Mouse (Mus musculus) liver, adult 2 months (tissue): ENCODE results near the gene Fgfr2. TPM values are rescaled to one million over a fixed set of nuclear protein-coding genes. Genes with fewer than 3 reads are reported as not detected.

Experiments used
- DNase-seq: peaks from one replicate; pipeline ENCODE4 v3.0.0-alpha.2; 2011; ENCODE audit warnings: low read depth, low spot score; ENCODE audit errors: extremely low read depth
- H3K27ac ChIP-seq: fragments of 200-500 bp; replicated peaks from 2 replicates; pipeline ENCODE4 v1.5.1; 2012; ENCODE audit warnings: low read depth, mild to moderate bottlenecking, control low read depth, inconsistent platforms, low read length; ENCODE audit not compliant: insufficient read depth
- H3K27me3 ChIP-seq: fragments of 200-500 bp; 2 replicates; pipeline ENCODE4 v1.6.1; 2012; ENCODE audit warnings: mild to moderate bottlenecking, moderate library complexity, low read length, inconsistent platforms; ENCODE audit not compliant: control insufficient read depth, insufficient read depth
- H3K36me3 ChIP-seq: fragments of 200-500 bp; 2 replicates; pipeline ENCODE4 v1.6.1; 2012; ENCODE audit warnings: low read length, inconsistent platforms; ENCODE audit not compliant: control insufficient read depth, insufficient read depth
- H3K4me1 ChIP-seq: fragments of 200-500 bp; 2 replicates; pipeline ENCODE4 v1.6.1; 2011; ENCODE audit warnings: low read length; ENCODE audit not compliant: control insufficient read depth, insufficient read depth
- H3K4me3 ChIP-seq: fragments of 200-500 bp; 2 replicates; pipeline ENCODE4 v1.5.1; 2011; ENCODE audit warnings: low read depth, mild to moderate bottlenecking, control low read depth, low read length, moderate library complexity; ENCODE audit not compliant: insufficient read depth
- H3K79me2 ChIP-seq: fragments of 200-500 bp; 2 replicates; pipeline ENCODE4 v1.6.1; 2012; ENCODE audit warnings: inconsistent platforms, mild to moderate bottlenecking, low read length, moderate library complexity; ENCODE audit not compliant: control insufficient read depth, insufficient read depth
- H3K9ac ChIP-seq: fragments of 200-500 bp; 2 replicates; pipeline ENCODE4 v1.6.1; 2012; ENCODE audit warnings: low read depth, mild to moderate bottlenecking, control low read depth, inconsistent platforms, low read length
- CTCF ChIP-seq: fragments of 200-500 bp; IDR thresholded peaks from 2 replicates; pipeline ENCODE4 v1.5.1; 2011; ENCODE audit warnings: low read depth, low read length, control low read depth
- POLR2A ChIP-seq: fragments of 200-500 bp; IDR thresholded peaks from 2 replicates; pipeline ENCODE4 v1.6.1; 2011; ENCODE audit warnings: low read length, control low read depth; ENCODE audit not compliant: insufficient read depth; ENCODE audit errors: extremely low read depth
- WGBS: fragments of 180-500 bp; shearing (Covaris S2); methylation state at CpG from one replicate; pipeline ENCODE4 v1.1.7; 2018; 5-methylcytosine and 5-hydroxymethylcytosine counted together
- polyA plus RNA-seq: library from polyadenylated mRNA; depleted of rRNA; stranded (reverse); fragments of >200 nt; gene quantifications from 2 replicates; pipeline ENCODE4 v1.2.3, GENCODE M21; 2012
- total RNA-seq: library from RNA; depleted of rRNA; stranded (reverse); fragments of >200 nt; gene quantifications from 2 replicates; pipeline ENCODE4 v1.2.3, GENCODE M21; 2014

Gene Fgfr2
- total and polyA plus RNA-seq, 2 experiments: 16.7 to 35.2 TPM

- no peak overlapping the region for H3K4me3 ChIP-seq
- no peak for TF ChIP-seq CTCF
- TF ChIP-seq POLR2A: no peak
- no peak overlapping the region for H3K27ac ChIP-seq
- H3K79me2 ChIP-seq: no peaks in the 10 kb centered on the region
- no peaks in the 10 kb centered on the region for H3K36me3 ChIP-seq
- H3K4me1 ChIP-seq: no peaks in the 10 kb centered on the region
- WGBS: 67% methylated on average over 5 of the region's 5 CpGs
- H3K27me3 ChIP-seq: no peaks in the 10 kb centered on the region
- H3K9ac ChIP-seq: no peak overlapping the region
- no peak for DNase-seq
These were observed 1109.2 kb downstream of the Fgfr2 start for GRCm38 (mm10) chr7:132013970-132014369.

GRCm38 (mm10) chr7:132012969-132013679, 1110.0 kb downstream of the Fgfr2 start:
- no peak for DNase-seq
- Histone ChIP-seq H3K4me3 (no peak overlapping the region), H3K79me2 (no peaks in the 10 kb centered on the region), H3K36me3 (no peaks in the 10 kb centered on the region), H3K27ac (no peak overlapping the region), H3K4me1 (no peaks in the 10 kb centered on the region), H3K9ac (no peak overlapping the region), H3K27me3 (no peaks in the 10 kb centered on the region)
- WGBS: 26% methylated on average over 1 of the region's 1 CpGs
- TF ChIP-seq CTCF (no peak), POLR2A (no peak)

GRCm38 (mm10) chr7:132009002-132009401, 1114.1 kb downstream of the Fgfr2 start:
- DNase-seq: no peak
- Histone ChIP-seq H3K9ac (no peak overlapping the region), H3K4me3 (no peak overlapping the region), H3K79me2 (no peaks in the 10 kb centered on the region), H3K27ac (no peak overlapping the region), H3K4me1 (no peaks in the 10 kb centered on the region), H3K36me3 (no peaks in the 10 kb centered on the region), H3K27me3 (no peaks in the 10 kb centered on the region)
- TF ChIP-seq CTCF (no peak), POLR2A (no peak)
- WGBS: 75% methylated on average over 7 of the region's 7 CpGs

- no peaks in the 10 kb centered on the region for H3K79me2 ChIP-seq
- H3K27ac ChIP-seq: no peak overlapping the region
- H3K9ac ChIP-seq: no peak overlapping the region
- H3K4me1 ChIP-seq: no peaks in the 10 kb centered on the region
- H3K36me3 ChIP-seq: no peaks in the 10 kb centered on the region
- DNase-seq: no peak
- 68% methylated on average over 14 of the region's 14 CpGs for WGBS
- TF ChIP-seq POLR2A (no peak), CTCF (no peak)
- no peaks in the 10 kb centered on the region; the same call in 1 of the 2 replicates for H3K27me3 ChIP-seq
- H3K4me3 ChIP-seq: no peak overlapping the region
These were observed 1117.0 kb downstream of the Fgfr2 start for GRCm38 (mm10) chr7:132005996-132006696.

GRCm38 (mm10) chr7:131992873-131993272, 1130.3 kb downstream of the Fgfr2 start:
- no peaks in the 10 kb centered on the region for H3K4me1 ChIP-seq
- no peak for DNase-seq
- no peaks in the 10 kb centered on the region for H3K79me2 ChIP-seq
- no peak for TF ChIP-seq POLR2A
- TF ChIP-seq CTCF: no peak
- no peaks in the 10 kb centered on the region for H3K27me3 ChIP-seq
- H3K36me3 ChIP-seq: no peaks in the 10 kb centered on the region
- no peak overlapping the region for H3K4me3 ChIP-seq
- H3K9ac ChIP-seq: no peak overlapping the region
- WGBS: 63% methylated on average over 3 of the region's 3 CpGs
- H3K27ac ChIP-seq: no peak overlapping the region

GRCm38 (mm10) chr7:131992226-131992625, 1130.9 kb downstream of the Fgfr2 start:
- Histone ChIP-seq H3K9ac (no peak overlapping the region), H3K27ac (no peak overlapping the region), H3K27me3 (no peaks in the 10 kb centered on the region), H3K4me3 (no peak overlapping the region), H3K4me1 (no peaks in the 10 kb centered on the region), H3K79me2 (no peaks in the 10 kb centered on the region), H3K36me3 (no peaks in the 10 kb centered on the region)
- no peak for TF ChIP-seq CTCF
- no peak for TF ChIP-seq POLR2A
- WGBS: 52% methylated on average over 1 of the region's 1 CpGs
- DNase-seq: no peak
